Mouse (Mus musculus) effector memory CD4-positive, alpha-beta T cell, adult 7 months (primary cell): Measurements from ENCODE around the gene Plekhb1. TPM values are rescaled to one million over a fixed set of nuclear protein-coding genes. Genes with fewer than 3 reads are reported as not detected.

Experiments
- polyA plus RNA-seq: library from polyadenylated mRNA; unstranded; fragments of 100-300 nt; shearing (Covaris generic); gene quantifications from one replicate; pipeline ENCODE4 v1.2.1, GENCODE M21; 2017

Gene Plekhb1
- polyA plus RNA-seq, result not detected

DNA sequence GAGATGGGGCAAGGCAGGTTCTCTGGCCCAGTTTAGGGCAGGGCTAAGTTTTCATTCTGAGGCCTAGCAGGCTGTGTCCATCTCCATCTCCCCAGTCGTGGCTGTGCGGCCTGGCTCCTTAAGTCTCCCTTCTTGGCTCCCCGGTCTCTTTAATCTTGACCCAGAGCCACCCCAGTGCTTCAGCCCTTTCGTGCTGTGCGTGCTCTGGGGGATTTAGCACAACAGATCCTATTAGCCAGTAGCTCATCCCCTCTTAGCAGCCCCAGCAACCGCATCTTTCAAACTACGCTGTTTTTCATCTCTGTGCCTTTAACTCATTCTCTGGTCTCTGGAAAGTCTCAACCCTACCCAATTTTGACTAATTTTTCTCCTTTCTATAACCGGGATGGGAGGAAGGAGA is at the start of gene Plekhb1:
TSS of gene Plekhb1 (minus strand) at position 184 of the 400 bp plus-strand sequence.

DNA sequence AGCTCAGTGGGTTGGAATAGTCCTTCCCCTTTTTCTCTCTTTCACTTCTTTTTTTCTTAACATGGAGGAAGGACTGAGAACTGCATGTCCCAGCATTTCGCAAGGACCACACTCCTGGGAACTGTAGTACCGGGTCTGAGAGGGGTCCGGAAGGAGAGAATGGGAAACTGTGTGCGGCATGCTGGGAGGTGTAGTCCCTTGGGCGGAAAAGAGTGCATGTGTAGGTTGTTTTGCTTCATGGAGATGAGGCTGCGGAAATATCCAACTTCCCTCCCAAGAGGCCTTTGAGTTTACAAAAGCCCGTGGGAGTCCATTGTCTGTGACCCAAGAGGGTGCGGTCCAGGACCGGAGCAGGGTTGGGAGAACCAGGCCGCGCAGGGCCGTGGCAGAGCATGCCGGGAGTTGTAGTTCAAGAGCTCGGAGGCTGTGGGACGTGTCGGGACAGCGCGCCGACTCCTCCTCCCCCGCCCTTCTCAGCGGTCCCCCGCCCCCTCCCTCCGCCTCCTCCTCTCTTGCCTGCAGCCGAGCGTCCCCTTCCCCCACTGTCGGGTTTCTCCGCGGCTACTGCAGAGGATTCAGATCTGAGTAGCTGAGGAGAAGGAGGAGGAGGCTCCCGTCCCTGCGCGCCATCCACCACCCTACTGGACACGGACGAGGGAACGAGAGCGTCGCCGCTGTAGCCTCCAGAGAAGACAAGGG is 44.1 kb upstream of the Plekhb1 start, which contains the start of gene Fam168a:
TSS of gene Fam168a (plus strand) at position 493 of the 699 bp plus-strand sequence.

DNA sequence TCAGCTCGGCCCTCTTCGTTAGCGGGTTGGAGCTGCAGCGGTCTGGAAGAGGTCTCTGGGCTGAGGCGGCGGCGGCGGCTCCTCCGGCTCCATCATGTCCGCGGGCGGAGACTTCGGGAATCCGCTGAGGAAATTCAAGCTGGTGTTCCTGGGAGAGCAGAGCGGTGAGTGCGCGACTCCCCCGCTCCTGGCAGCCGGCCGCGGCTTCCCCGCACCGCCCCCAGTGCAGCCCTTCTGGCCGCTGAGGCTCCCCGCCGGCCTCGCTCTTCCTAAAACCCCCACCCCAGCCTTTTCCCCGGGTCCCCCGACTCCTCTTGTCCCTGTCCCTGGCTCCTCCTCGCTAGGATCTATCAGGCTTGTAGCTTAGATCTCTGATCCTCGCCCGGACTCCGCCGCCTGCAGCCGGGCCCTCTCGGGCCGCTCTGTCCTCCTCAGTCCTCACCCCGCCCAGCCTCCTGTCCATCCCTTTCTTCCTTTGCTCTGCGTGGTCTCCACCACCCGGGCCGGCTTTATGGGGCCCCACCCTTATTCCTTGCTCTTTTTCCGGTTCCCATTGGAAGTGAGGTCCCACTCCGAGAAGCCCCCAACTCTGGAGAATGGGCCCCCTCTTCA is 54.0 kb downstream of the Plekhb1 start, which contains the start of gene Mrpl48:
TSS of gene Mrpl48 (minus strand) at position 172 of the 612 bp plus-strand sequence.

DNA sequence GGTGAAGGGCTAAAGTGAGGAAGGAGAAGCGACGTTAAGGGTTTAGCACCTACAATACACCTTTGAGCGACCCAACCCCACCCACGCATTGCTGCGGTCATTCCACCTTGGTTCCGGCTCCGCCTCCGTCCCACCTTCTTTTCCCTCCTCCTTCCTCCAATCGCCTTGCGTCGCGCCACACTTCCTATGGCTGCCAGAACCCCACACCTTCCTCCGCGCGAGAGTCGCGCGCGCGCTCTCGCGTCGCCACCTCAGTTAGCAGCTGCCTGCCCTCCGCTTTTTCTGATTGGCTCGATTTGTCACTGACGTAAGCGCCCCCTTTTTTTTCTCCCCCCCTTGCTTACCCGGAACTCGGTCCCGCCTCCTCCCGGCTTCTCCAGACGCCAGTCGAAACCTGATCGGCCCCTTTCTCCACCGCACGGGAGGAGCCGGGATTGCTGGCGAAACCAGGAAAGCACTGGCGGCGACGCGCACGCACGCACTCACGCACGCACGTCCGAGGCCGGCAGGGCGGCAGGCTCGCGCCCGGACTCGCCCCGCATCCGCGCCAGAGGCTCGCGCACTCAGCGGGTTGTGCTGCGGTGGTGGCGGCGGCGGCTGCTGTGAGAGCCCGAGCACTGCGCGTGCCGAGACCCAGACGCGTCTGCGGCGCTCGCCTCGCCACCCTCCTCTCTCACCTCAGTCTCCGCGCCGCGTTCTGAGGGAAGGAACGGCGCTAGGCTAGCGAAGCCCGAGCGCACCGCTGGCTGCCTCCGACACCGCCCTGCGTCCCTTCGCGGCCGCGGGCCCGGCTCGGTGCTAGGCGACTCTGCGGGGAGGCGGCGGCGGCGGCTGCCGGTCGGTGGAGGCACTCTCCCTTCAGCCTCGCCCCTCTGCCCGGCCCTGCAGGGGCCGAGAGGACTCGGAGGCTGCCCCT is 54.7 kb downstream of the Plekhb1 start, which contains the start of gene Rab6a:
TSS of gene Rab6a (plus strand) at position 197 of the 916 bp plus-strand sequence.

Other genes starting within 250 kb of the Plekhb1 start
- 0.66 TPM for gene Ucp3, start 189.4 kb downstream of the Plekhb1 start, polyA plus RNA-seq
- gene Ucp2, start 169.1 kb downstream of the Plekhb1 start, polyA plus RNA-seq, result 835 TPM
- gene Dnajb13, start 147.5 kb downstream of the Plekhb1 start, polyA plus RNA-seq, result 8.4 TPM
- 4.4 TPM for gene Coa4, start 125.3 kb downstream of the Plekhb1 start, polyA plus RNA-seq
- gene Rab6a, start 55.0 kb downstream of the Plekhb1 start, polyA plus RNA-seq, result 79.5 TPM
- 32.3 TPM for gene Mrpl48, start 54.1 kb downstream of the Plekhb1 start, polyA plus RNA-seq
- 12.8 TPM for gene Fam168a, start 44.2 kb upstream of the Plekhb1 start, polyA plus RNA-seq
- gene Relt, start 201.0 kb upstream of the Plekhb1 start, polyA plus RNA-seq, result 14.8 TPM